Mouse (Mus musculus) cerebellum, postnatal 25 days (tissue): ENCODE data around the gene Keap1.

Source experiments
- DNase-seq, 2 experiments: peaks; one replicate each; pipeline ENCODE4 v3.0.0; 2021; ENCODE audit warnings: mixed read lengths in 2 of 2

Keap1 gene

DNA sequence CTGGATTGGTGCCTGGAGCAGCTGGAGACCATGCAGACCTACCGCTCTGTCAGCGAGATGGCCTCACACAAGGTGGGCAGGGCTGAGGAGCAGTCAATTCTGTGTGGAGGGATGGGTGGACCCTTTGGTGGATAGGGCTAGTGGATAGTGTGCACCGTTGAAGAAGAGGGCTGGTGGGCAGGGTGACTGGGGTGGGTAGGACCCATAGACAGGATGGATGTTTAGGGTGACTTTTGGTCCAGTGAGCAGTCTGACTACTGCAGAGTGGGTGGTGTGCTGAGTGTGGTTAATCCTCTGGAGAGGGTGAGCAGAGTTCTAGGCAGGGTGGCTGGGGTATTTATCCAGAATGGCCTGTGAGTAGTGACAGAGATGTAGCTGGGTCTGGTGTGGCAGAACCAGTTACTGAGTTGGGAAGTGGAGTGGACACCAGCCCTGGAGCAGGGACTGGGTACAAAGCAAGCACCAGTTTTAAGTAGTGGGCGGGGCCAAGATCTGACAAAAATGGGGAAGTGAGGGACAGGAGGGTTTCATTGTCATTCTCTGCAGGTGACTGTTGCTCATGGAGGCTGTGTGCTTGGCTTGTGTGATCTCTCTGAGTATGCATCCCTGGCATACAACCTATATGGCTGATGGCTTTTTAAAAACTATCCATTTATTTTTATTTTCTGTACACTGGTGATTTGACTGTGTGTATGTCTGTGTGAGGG is 44.2 kb downstream of the Keap1 start:
- DNase-seq = no peak

- no peak for DNase-seq
Measured at GRCm38 (mm10) chr9:21193786-21194185, 45.4 kb downstream of the Keap1 start.

DNA sequence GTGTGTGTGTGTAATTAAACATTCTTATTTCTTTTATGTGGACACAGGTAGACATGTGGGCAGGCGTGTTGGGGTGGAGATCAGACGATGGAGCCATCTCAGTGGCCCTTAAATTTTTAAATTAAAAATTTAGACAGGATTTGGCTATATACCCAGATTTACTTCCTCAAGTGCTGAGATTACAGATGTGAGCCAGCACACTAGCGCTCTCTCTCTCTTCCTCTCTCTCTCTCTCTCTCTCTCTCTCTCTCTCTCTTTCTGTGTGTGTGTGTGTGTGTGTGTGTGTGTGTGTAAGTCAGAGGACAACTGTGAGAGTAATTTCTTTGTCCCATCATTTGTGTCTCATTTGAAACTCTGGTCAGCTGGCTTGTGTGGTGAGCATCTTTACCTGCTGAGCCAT is 48.5 kb downstream of the Keap1 start:
- no peak for DNase-seq

DNA sequence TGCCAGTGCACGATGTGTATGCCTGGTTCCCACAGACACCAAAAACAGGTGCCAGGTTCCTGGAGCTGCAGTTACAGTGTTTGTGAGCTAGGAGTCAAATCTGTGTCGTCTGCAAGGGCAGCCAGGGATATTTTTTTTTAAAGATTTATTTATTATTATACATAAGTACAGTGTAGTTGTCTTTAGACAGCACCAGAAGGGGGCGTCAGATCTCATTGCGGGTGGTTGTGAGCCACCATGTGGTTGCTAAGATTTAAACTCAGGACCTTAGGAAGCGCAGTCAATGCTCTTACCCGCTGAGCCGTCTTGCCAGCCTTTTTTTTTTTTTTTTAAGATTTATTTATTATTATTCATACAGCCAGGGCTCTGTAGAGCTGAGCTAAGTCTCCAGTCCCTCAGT is 49.3 kb downstream of the Keap1 start:
- no peak for DNase-seq

GRCm38 (mm10) chr9:21185436-21185835 is 53.7 kb downstream of the Keap1 start:
- peak in 1 of 2 experiments; percentile 31 for DNase-seq

DNA sequence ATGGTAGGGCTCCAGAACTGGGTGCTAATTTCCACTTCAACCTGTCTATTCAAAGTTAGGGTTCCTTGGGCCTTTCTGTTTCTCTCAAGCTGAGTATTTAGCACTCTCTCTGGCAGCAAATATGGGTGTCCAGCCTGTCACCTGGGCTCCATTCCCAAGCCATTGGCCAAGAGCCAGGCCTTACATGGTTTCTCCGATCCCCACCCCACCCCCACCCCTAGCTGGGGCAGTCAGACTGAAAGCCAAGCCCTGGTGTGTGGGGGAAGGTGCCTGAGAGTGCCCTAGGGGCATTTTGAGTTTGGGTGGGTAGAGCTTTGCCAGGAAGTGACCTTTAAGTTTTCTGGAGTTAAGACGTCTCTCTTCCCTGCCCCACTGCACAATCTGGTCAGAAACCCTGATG is 54.4 kb downstream of the Keap1 start:
- DNase-seq = peak; percentile 84 to 93

DNA sequence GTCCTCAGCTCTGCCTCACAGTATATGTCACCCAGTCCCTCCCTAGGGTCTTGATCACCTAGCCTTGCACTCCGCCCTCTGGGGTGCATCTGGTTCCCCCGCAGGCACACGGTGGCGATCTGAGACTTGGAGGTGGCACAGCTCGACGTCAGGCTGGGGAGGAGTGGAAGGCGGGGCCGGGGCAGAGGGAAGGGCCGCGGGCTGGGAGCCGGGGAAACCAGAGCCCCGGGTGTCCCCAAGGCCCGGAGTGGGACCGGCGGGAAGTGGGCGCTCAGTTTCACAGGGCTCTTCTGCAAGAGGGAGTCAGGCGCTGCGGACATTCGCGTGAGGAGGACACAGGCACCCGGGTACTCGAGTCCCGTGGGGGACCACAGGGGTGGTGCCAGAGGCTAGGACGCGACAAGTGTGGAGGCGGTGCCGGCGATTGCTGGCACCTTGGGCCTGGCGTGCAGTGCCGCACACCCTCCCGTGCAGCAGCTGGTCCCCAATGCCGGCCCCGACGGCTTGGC is 55.2 kb downstream of the Keap1 start:
- peak; percentile 43 to 51 for DNase-seq

- no peak for DNase-seq
Measured at GRCm38 (mm10) chr9:21183421-21183820, 55.7 kb downstream of the Keap1 start.

DNA sequence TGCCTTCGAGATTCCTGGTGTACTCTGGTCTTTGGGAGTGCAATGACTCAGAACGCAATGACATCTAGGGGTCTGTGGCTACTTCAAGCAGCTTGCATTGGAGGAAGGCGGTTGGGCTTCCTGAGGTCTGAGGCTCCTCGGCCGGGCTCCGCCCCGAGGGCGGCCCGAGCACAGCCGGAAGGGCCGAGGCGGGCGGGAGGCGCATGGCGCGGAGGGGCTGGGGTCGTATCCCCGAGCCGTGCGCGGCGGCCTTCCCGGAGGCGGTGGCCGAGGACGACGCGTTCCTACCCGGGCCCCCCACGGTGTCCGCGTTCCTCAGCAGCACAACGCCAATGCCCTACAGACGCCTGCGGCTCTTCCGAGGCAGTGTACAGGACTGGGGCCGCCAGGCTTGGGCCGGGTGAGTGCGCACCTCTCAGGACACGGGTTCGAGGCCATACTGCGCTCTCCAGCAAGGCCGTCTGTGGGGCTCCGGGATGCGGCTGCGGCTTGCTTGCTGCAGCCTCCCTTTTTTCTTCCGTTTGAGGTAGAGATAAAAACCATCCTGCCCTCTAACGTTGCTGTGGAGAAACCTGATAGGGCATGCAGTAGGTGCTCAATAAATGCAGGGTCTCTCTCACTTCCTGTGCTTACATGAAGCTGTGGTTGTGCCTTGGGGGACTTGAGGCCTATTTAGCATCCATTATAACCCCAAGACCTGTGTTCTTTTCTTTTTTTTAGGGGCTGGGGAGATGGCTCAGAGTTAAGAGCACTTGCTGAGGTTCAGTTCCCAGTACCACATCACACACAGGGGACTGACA is 57.5 kb downstream of the Keap1 start:
- DNase-seq = no peak

GRCm38 (mm10) chr9:21180841-21181240 is 58.3 kb downstream of the Keap1 start:
- DNase-seq = no peak

DNA sequence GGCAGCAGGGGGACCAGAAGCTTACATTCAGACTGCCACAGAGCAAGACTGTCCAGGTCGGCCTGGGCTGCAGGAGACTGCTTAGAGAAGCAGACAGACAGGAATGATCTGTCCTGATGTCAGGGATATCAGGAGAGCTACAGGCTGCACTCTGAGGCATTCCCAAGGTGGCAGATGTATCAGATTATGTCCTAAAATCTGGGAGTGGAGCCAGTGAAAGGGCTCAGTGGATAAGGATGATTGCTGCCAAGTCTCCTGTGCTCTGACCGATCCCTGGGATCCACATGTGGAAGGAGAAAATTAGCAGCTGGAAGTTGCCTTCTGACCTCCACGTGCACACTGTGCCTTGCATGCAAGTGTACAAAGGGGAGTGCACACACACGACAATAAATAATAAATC is 58.8 kb downstream of the Keap1 start:
- no peak for DNase-seq
